Mouse (Mus musculus) heart, embryonic 14.5 days (tissue): Measurements from ENCODE around the gene Mapk1. TPM values are rescaled to one million over a fixed set of nuclear protein-coding genes. Genes with fewer than 3 reads are reported as not detected.

Experiments
- ATAC-seq: fragments of 200-750 bp; cut with Nextera tagmentation; 2 replicates; pipeline ENCODE4 v1.8.0; 2017; ENCODE audit warnings: low read depth, moderate TSS enrichment; ENCODE audit not compliant: insufficient number of reproducible peaks, insufficient read depth, low FRiP score
- H3K27ac ChIP-seq, 2 experiments: fragments of 200-500 bp in 1 of 2; fragments of 300-500 bp in 1 of 2; sonication (generic) in 1 of 2; replicated peaks in 1 of 2; 2 replicates each; pipeline ENCODE4 v1.5.1; 2012 to 2014; ENCODE audit warnings: low read depth in 2 of 2, low read length in 2 of 2, control low read depth in 1 of 2, mild to moderate bottlenecking in 1 of 2, mixed read lengths in 1 of 2; ENCODE audit not compliant: control insufficient read depth in 1 of 2, insufficient read depth in 1 of 2
- H3K27me3 ChIP-seq: fragments of 300-500 bp; sonication (generic); 2 replicates; pipeline ENCODE4 v1.6.1; 2014; ENCODE audit warnings: mild to moderate bottlenecking, low read length, control low read depth; ENCODE audit not compliant: control insufficient read depth, insufficient read depth
- H3K36me3 ChIP-seq: fragments of 300-500 bp; sonication (generic); 2 replicates; pipeline ENCODE4 v1.6.1; 2014; ENCODE audit warnings: mild to moderate bottlenecking, control low read depth, low read length, mixed read lengths; ENCODE audit not compliant: control insufficient read depth, insufficient read depth
- H3K4me1 ChIP-seq, 2 experiments: fragments of 200-500 bp in 1 of 2; fragments of 300-500 bp in 1 of 2; sonication (generic) in 1 of 2; 2 replicates each; pipeline ENCODE4 v1.6.1; 2012 to 2014; ENCODE audit warnings: low read length in 2 of 2, control low read depth in 1 of 2, mixed read lengths in 1 of 2; ENCODE audit not compliant: control insufficient read depth in 2 of 2, insufficient read depth in 2 of 2
- H3K4me2 ChIP-seq: fragments of 300-500 bp; sonication (generic); 2 replicates; pipeline ENCODE4 v1.6.1; 2014; ENCODE audit warnings: mild to moderate bottlenecking, low read length
- H3K4me3 ChIP-seq, 2 experiments: fragments of 200-500 bp in 1 of 2; fragments of 300-500 bp in 1 of 2; sonication (generic) in 1 of 2; 2 replicates each; pipeline ENCODE4 v1.5.1; 2012 to 2014; ENCODE audit warnings: low read length in 2 of 2, mild to moderate bottlenecking in 2 of 2, control low read depth in 1 of 2, low read depth in 1 of 2, moderate library complexity in 1 of 2; ENCODE audit not compliant: control insufficient read depth in 1 of 2, insufficient read depth in 1 of 2
- H3K9ac ChIP-seq: fragments of 300-500 bp; sonication (generic); 2 replicates; pipeline ENCODE4 v1.6.1; 2014; ENCODE audit warnings: mild to moderate bottlenecking, low read length
- H3K9me3 ChIP-seq: fragments of 300-500 bp; sonication (generic); 2 replicates; pipeline ENCODE4 v1.6.1; 2016; ENCODE audit warnings: low read length, control low read depth; ENCODE audit not compliant: control insufficient read depth
- WGBS: fragments of 180-500 bp; shearing (Covaris S2); extraction: QIAGEN DNeasy Blood & Tissue Kit; methylation state at CpG from one replicate; pipeline ENCODE4 v1.1.7; 2014; 5-methylcytosine and 5-hydroxymethylcytosine counted together
- polyA plus RNA-seq: library from polyadenylated mRNA; unstranded; fragments of >200 nt; fragmentation: Nextera tagmentation; extraction: Ambion mirVana; gene quantifications from 2 replicates; pipeline ENCODE4 v1.2.1, GENCODE M21; 2014

Mapk1 gene
- polyA plus RNA-seq, 1 experiment from 2014 or later, result 162 TPM

GRCm38 (mm10) chr16:17085636-17086035 lies 102.5 kb downstream of the Mapk1 start:
- H3K27me3 ChIP-seq, result no peaks in the 10 kb centered on the region
- peaks cover 5 to 13% of the 10 kb centered on the region in 2 experiments for H3K4me1 ChIP-seq
- H3K36me3 ChIP-seq, result peaks cover 87% of the 10 kb centered on the region
- H3K27ac ChIP-seq, result peak overlapping the region in 1 of 2 experiments; percentile 46; a peak in 2 of 4 replicates
- H3K4me2 ChIP-seq, result no peak overlapping the region
- H3K4me3 ChIP-seq, result no peak overlapping the region
- WGBS, result 53% methylated on average over 4 of the region's 4 CpGs
- peak overlapping the region; percentile 4; the same call in 1 of the 2 replicates for H3K9ac ChIP-seq
- no peak for ATAC-seq
- H3K9me3 ChIP-seq, result no peaks in the 10 kb centered on the region

DNA sequence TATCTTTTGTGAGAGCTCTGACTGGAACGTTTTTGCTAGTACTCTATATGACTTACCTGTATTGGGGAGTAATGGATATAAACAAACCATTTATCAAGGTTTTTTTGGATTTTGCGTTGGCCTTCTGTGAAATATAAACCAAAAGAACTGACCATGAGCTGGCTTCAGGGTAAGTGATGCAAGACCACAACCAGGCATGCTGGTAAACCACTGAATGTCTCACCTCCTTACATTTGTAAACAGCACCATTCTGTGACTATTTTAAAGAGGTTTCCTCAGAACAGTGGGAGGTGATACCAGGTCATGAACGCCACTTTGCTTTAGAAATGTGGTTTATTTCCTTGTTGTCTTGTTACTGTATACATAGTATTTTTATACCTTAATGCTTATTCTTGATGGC lies 103.1 kb downstream of the Mapk1 start:
- no peaks in the 10 kb centered on the region for H3K9me3 ChIP-seq
- no peak overlapping the region; a peak in 1 of 4 replicates for H3K27ac ChIP-seq
- H3K4me2 ChIP-seq, result no peak overlapping the region
- no peak for ATAC-seq
- no peaks in the 10 kb centered on the region for H3K27me3 ChIP-seq
- WGBS, result 64% methylated on average over 3 of the region's 3 CpGs
- no peak overlapping the region for H3K9ac ChIP-seq
- H3K4me3 ChIP-seq, result no peak overlapping the region
- H3K4me1 ChIP-seq, result peaks cover 5 to 13% of the 10 kb centered on the region in 2 experiments
- H3K36me3 ChIP-seq, result peaks cover 91% of the 10 kb centered on the region

DNA sequence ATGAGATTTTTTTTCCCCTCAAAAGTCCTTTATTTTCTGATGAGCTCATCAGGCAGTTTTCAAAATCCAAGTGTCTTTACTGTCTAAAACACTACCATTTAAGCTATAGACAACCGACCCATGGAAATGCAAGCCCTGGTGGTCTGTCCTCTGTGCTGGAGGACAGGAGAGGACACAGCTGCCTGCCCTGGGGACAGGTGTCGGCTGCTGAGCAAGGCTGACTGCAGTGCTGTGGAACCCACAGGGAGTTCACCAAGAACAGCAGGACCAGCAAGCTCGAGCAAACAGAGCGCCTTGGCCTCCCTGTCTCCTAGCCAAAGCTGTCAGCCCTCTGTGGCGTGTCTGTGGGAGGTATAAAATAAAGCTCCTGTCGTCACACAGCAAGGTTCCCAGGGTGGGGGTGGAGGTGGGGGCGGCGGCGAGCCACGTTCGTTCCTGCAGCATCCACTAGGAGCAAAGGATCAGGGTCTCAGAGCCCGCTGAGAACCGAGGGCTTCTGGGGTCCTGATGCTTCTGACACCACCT lies 103.5 kb downstream of the Mapk1 start:
- no peaks in the 10 kb centered on the region for H3K27me3 ChIP-seq
- ATAC-seq, result no peak
- H3K9ac ChIP-seq, result no peak overlapping the region
- H3K4me2 ChIP-seq, result no peak overlapping the region
- peaks cover 5 to 13% of the 10 kb centered on the region in 2 experiments for H3K4me1 ChIP-seq
- no peaks in the 10 kb centered on the region for H3K9me3 ChIP-seq
- peaks cover 91% of the 10 kb centered on the region for H3K36me3 ChIP-seq
- H3K4me3 ChIP-seq, result no peak overlapping the region
- no peak overlapping the region for H3K27ac ChIP-seq
- 76% methylated on average over 13 of the region's 13 CpGs for WGBS

DNA sequence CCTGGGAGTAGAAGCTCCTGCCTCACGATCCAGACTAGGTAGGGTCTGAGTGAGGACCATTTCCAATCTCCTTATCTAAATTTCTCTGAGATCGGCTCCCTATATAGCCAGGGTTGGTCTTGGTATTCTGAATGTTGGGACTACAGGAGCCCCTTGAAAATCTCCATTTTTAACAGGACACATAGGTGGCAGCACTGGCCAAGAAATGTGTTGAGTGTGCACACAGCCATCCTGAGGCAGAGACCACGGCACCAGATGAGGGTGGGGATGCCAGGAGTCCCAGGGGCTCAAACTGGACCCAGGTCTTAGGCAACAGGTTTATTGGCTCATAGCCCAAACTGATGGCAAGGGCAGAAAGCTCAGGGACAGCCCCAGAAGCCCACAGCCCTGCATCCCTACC lies 105.2 kb downstream of the Mapk1 start:
- Histone ChIP-seq H3K27me3 (no peaks in the 10 kb centered on the region), H3K4me2 (no peak overlapping the region), H3K4me3 (no peak overlapping the region), H3K9ac (no peak overlapping the region), H3K9me3 (no peaks in the 10 kb centered on the region), H3K4me1 (peaks cover 5 to 13% of the 10 kb centered on the region in 2 experiments), H3K36me3 (peaks cover 94% of the 10 kb centered on the region), H3K27ac (no peak overlapping the region)
- WGBS, result 67% methylated on average over 3 of the region's 3 CpGs
- ATAC-seq, result no peak

DNA sequence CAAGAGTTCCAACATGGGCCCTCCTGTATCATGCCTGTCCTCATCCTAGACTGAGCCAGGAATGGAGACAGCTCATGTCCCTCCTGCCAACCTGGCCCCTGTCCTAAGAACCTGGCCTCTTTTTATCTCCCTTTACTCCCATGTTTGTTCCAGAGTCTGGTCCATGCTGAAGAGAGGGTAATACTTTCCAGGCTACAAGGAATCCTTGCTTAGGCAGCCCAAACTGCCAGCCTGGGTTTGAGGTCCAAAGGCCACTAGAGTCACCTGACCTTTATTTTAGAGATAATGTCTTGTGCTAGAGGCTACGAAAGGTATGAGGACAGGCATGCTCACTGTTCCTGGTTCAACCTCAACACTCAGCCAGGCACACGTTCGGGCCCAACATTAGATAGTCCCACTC lies 113.8 kb downstream of the Mapk1 start:
- ATAC-seq, result no peak

More for the DNA sequence above, 113.8 kb downstream of the Mapk1 start:
- no peaks in the 10 kb centered on the region for H3K27me3 ChIP-seq
- H3K4me2 ChIP-seq, result no peak overlapping the region
- no peak overlapping the region for H3K9ac ChIP-seq
- no peaks in the 10 kb centered on the region for H3K9me3 ChIP-seq
- H3K36me3 ChIP-seq, result peaks cover 96% of the 10 kb centered on the region
- WGBS, result 79% methylated on average over 3 of the region's 3 CpGs
- no peak overlapping the region for H3K27ac ChIP-seq
- no peaks in the 10 kb centered on the region for H3K4me1 ChIP-seq
- H3K4me3 ChIP-seq, result no peak overlapping the region

Other genes starting within 250 kb of the Mapk1 start
- 0.26 and 0.30 TPM in 2 replicates for gene Spag6l, start 153.9 kb upstream of the Mapk1 start, polyA plus RNA-seq
- not detected in 2 replicates for gene Igll1, start 119.4 kb upstream of the Mapk1 start, polyA plus RNA-seq
- gene Top3b, start 112.6 kb upstream of the Mapk1 start, polyA plus RNA-seq, result 47.5 and 51.3 TPM in 2 replicates
- 1.0 and 1.2 TPM in 2 replicates for gene Vpreb1, start 112.5 kb upstream of the Mapk1 start, polyA plus RNA-seq
- 18.6 and 19.9 TPM in 2 replicates for gene Ppm1f, start 86.9 kb upstream of the Mapk1 start, polyA plus RNA-seq
- 15.9 and 18.9 TPM in 2 replicates for gene Ypel1, start 86.3 kb downstream of the Mapk1 start, polyA plus RNA-seq
- 97.6 and 107 TPM in 2 replicates for gene Ppil2, start 127.9 kb downstream of the Mapk1 start, polyA plus RNA-seq
- 13.7 and 18.1 TPM in 2 replicates for gene 2610318N02Rik, start 141.8 kb downstream of the Mapk1 start, polyA plus RNA-seq
- gene Sdf2l1, start 149.0 kb downstream of the Mapk1 start, polyA plus RNA-seq, result 26.4 and 32.4 TPM in 2 replicates
- gene Ydjc, start 161.2 kb downstream of the Mapk1 start, polyA plus RNA-seq, result 3.9 and 5.3 TPM in 2 replicates
- 0.11 and 0.23 TPM in 2 replicates for gene Ccdc116, start 163.8 kb downstream of the Mapk1 start, polyA plus RNA-seq
- 276 and 285 TPM in 2 replicates for gene Ube2l3, start 219.3 kb downstream of the Mapk1 start, polyA plus RNA-seq
- gene Rimbp3, start 225.2 kb downstream of the Mapk1 start, polyA plus RNA-seq, result 0.15 and 0.20 TPM in 2 replicates